Mouse (Mus musculus): ENCODE data around the gene Lrrc8c.

Gene Lrrc8c

DNA sequence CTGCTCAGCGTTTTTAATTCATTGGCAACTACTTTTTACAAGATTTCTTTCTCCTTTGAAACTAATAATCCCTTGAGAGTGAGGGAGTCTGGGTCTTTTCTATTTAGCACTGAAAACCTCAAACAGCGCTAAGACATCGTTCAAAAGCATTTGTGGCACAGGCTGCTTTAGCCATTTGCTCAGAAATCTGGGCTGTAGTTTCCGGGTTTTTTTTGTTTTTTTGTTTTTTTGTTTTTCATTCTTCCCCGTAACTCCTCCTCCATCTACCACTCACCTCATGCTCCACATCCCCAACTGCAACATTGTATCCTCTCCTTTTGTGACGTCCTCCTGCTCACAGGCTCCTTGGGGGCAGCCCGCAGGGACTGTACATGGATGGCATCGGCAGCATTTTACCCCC, 124.1 kb downstream of the Lrrc8c start:
- TF ChIP-seq NANOG (IDR thresholded peaks at IDR 0.05; ENCODE audit: borderline replicate concordance, low read length): no peak
- TF ChIP-seq POU5F1 (IDR thresholded peaks at IDR 0.05; ENCODE audit: borderline replicate concordance, low read length): no peak
- TF ChIP-seq CTCF (conservative IDR thresholded peaks at IDR 0.05; ENCODE audit: low read length): no peak
- H3K4me1 ChIP-seq (replicated peaks; ENCODE audit: low read depth, low read length): peaks cover 17% of the 10 kb centered on the region
- H3K4me3 ChIP-seq (replicated peaks; ENCODE audit: low read length): no peak overlapping the region
- no peaks in the 10 kb centered on the region for H3K36me3 ChIP-seq (ENCODE audit: insufficient read depth, low read length)
- H3K27me3 ChIP-seq (ENCODE audit: insufficient read depth, low read length): peaks cover 6% of the 10 kb centered on the region; the same call in 1 of the 2 replicates
- H3K9me3 ChIP-seq (ENCODE audit: low read length): peaks cover 13% of the 10 kb centered on the region

DNA sequence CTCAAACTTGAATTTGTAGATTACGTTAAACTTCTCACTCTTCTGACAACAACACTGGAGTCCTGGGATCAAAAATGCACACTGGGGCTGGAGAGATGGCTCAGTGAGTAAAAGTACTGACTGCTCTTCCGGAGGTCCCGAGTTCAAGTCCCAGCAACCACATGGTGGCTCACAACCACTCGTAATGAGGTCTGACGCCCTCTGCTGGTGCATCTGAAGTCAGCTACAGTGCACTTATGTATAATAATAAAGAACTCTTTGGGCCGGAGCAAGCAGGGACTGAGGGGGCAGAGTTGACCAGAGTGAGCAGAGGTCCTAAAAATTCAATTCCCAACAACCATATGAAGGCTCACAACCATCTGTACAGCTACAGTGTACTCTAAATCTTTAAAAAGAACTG, 125.0 kb downstream of the Lrrc8c start:
- H3K36me3 ChIP-seq (ENCODE audit: insufficient read depth, low read length): no peaks in the 10 kb centered on the region
- H3K4me3 ChIP-seq (replicated peaks; ENCODE audit: low read length): no peak overlapping the region
- peaks cover 13% of the 10 kb centered on the region for H3K9me3 ChIP-seq (ENCODE audit: low read length)
- no peak for TF ChIP-seq POU5F1 (IDR thresholded peaks at IDR 0.05; ENCODE audit: borderline replicate concordance, low read length)
- no peak for TF ChIP-seq NANOG (IDR thresholded peaks at IDR 0.05; ENCODE audit: borderline replicate concordance, low read length)
- no peak for TF ChIP-seq CTCF (conservative IDR thresholded peaks at IDR 0.05; ENCODE audit: low read length)
- peaks cover 6% of the 10 kb centered on the region; the same call in 1 of the 2 replicates for H3K27me3 ChIP-seq (ENCODE audit: insufficient read depth, low read length)
- peaks cover 26% of the 10 kb centered on the region for H3K4me1 ChIP-seq (replicated peaks; ENCODE audit: low read depth, low read length)

DNA sequence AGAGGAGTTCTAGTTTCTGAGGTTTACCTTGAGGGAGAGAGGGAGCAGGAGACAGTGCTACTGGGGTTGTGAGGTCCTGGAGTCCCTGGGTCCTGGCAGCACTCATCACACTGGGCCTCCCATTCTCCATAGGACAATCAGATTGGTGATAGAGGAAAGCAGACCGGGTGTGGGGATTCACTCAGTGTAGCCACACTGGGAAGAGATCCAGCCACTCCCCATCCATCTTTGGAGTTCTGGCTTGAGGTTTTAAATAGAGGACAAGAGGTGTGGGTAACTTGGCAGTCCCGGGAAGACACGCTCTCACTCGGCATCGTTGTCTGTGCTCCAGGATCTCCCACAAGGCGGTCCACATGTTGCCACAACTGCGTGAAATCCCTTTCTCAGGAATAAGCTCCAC, 127.9 kb downstream of the Lrrc8c start:
- Histone ChIP-seq H3K4me1 (replicated peaks; ENCODE audit: low read depth, low read length) (peaks cover 41% of the 10 kb centered on the region), H3K9me3 (ENCODE audit: low read length) (no peaks in the 10 kb centered on the region), H3K4me3 (replicated peaks; ENCODE audit: low read length) (no peak overlapping the region), H3K36me3 (ENCODE audit: insufficient read depth, low read length) (no peaks in the 10 kb centered on the region), H3K27me3 (ENCODE audit: insufficient read depth, low read length) (peaks cover 6% of the 10 kb centered on the region; the same call in 1 of the 2 replicates)
- no peak for TF ChIP-seq POU5F1 (IDR thresholded peaks at IDR 0.05; ENCODE audit: borderline replicate concordance, low read length)
- TF ChIP-seq CTCF (conservative IDR thresholded peaks at IDR 0.05; ENCODE audit: low read length): no peak
- TF ChIP-seq NANOG (IDR thresholded peaks at IDR 0.05; ENCODE audit: borderline replicate concordance, low read length): no peak

DNA sequence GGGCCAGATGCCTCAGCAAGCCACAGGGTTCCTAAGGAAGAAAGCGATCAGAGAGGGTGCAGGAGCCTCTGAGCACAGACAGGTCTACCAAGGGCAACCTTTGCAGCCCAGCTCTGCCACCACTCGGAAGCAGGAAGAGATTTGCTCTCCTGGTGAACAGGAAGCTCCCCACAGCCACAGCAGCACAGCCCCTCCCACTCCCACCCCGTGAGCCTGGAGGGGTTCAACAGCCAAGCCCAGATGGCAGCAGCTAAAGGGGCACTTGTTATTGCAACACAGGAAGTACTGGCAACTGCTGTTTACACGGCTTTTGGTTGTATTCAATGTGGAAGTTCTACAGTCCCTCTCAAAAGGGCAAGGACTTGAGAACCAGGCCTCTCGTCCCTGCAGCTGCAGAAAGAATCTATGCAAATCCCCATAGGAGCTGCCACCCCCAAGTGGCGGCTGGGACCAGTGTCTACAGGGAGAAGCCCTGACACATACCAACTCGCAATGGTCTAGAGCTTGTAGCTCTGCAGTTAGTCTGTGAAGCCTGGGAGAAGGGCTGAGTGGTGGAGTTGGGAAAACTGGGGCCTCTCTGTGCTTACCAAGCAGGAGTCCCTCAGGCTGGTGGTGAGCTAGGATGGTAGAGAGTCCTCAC, 129.6 kb downstream of the Lrrc8c start:
- Histone ChIP-seq H3K4me1 (replicated peaks; ENCODE audit: low read depth, low read length) (peaks cover 26% of the 10 kb centered on the region), H3K4me3 (replicated peaks; ENCODE audit: low read length) (no peak overlapping the region), H3K36me3 (ENCODE audit: insufficient read depth, low read length) (no peaks in the 10 kb centered on the region), H3K9me3 (ENCODE audit: low read length) (no peaks in the 10 kb centered on the region), H3K27me3 (ENCODE audit: insufficient read depth, low read length) (peaks cover 6% of the 10 kb centered on the region; the same call in 1 of the 2 replicates)
- no peak for TF ChIP-seq NANOG (IDR thresholded peaks at IDR 0.05; ENCODE audit: borderline replicate concordance, low read length)

DNA sequence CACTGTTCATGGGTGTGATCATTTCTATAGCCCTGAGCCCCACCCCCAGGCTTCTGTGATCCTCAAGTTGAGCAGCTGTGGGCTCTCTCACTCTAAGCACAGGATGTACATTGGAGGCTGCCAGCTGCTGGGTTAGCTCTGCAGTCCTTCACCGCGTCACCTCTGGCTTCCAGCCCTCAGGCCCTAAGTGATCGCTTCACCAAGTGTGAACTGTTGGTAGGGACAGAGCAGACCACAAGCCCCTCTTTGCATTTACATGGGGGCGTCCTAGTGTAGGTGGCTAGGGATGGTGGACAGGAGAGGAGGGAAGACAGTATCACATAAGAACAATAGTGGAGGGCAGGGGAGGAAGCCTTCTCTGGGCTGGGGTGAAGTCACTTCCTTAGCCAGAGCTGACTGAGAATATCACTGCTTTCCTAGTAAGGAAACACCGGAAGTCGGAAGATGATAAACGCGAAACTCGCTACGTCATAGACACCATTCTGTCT, 130.4 kb downstream of the Lrrc8c start:
- TF ChIP-seq POU5F1 (IDR thresholded peaks at IDR 0.05; ENCODE audit: borderline replicate concordance, low read length) (no peak), CTCF (conservative IDR thresholded peaks at IDR 0.05; ENCODE audit: low read length) (no peak), NANOG (IDR thresholded peaks at IDR 0.05; ENCODE audit: borderline replicate concordance, low read length) (no peak)
- H3K27me3 ChIP-seq (ENCODE audit: insufficient read depth, low read length): peaks cover 6% of the 10 kb centered on the region; the same call in 1 of the 2 replicates
- no peaks in the 10 kb centered on the region for H3K36me3 ChIP-seq (ENCODE audit: insufficient read depth, low read length)

DNA sequence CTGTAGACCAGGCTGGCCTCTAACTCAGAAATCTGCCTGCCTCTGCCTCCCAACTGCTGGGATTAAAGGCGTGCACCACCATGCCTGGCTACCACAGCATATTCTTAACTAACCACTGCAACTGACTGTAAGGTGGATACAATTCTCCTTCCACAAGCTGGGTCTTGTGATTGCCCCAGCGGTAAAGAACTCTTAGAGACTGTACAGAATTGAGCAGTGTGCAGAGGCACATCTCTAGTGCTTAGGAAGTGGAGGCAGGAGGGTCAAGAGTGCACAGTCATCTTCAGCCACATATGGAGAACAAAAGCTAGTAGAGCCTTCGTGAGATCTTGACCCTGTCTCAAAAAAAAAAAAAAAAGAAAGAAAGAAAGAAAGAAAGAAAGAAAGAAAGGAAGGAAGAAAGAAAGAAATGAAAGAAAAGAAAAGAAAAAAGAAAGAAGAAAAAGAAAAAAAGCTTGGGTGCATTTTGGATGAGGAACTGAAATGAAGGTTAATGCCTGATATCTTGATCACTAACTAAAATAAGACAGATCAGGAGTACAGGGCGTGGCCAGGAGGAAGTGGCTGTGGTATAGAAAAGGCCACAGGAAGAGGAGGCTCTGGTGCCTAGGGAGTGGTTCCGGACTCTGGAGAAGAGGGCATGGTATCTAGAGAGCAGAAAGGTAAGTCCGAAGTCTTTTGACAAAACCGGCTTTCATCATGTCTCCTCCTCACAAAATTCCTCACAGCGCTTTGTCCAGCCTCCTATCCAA, 131.7 kb downstream of the Lrrc8c start:
- no peaks in the 10 kb centered on the region for H3K36me3 ChIP-seq (ENCODE audit: insufficient read depth, low read length)
- peak overlapping the region; percentile 51 for H3K4me3 ChIP-seq (replicated peaks; ENCODE audit: low read length)
- no peak for TF ChIP-seq POU5F1 (IDR thresholded peaks at IDR 0.05; ENCODE audit: borderline replicate concordance, low read length)
- TF ChIP-seq CTCF (conservative IDR thresholded peaks at IDR 0.05; ENCODE audit: low read length): no peak
- TF ChIP-seq NANOG (IDR thresholded peaks at IDR 0.05; ENCODE audit: borderline replicate concordance, low read length): no peak

More for the DNA sequence above, 130.4 kb downstream of the Lrrc8c start:
- Histone ChIP-seq H3K9me3 (ENCODE audit: low read length) (no peaks in the 10 kb centered on the region), H3K4me3 (replicated peaks; ENCODE audit: low read length) (no peak overlapping the region), H3K4me1 (replicated peaks; ENCODE audit: low read depth, low read length) (peaks cover 31% of the 10 kb centered on the region)

DNA sequence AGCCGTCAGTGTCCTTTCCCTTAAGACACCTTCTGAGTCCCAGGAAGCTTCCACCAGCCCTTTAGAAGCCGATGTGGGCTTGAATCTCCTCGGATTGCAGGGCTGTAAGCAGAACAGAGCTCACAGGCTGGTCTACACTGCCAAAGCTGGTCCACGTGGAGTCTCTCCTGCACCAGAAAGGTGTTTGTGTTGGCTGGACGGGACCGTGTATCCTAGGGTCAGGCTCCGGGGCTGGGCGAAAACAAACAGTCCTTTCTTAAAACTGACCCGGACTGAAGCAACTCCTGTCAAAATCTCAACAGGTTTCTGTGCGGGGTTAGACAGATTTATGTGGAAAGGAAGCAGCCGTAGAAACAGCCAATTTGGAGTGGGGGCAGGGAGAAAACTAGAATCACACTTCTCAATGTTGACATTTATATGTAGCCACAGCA, 132.4 kb downstream of the Lrrc8c start:
- TF ChIP-seq CTCF (conservative IDR thresholded peaks at IDR 0.05; ENCODE audit: low read length): no peak
- TF ChIP-seq POU5F1 (IDR thresholded peaks at IDR 0.05; ENCODE audit: borderline replicate concordance, low read length): no peak
- TF ChIP-seq NANOG (IDR thresholded peaks at IDR 0.05; ENCODE audit: borderline replicate concordance, low read length): no peak
- no peaks in the 10 kb centered on the region for H3K36me3 ChIP-seq (ENCODE audit: insufficient read depth, low read length)
- H3K4me3 ChIP-seq (replicated peaks; ENCODE audit: low read length): peak overlapping the region; percentile 51
- peaks cover 37% of the 10 kb centered on the region for H3K4me1 ChIP-seq (replicated peaks; ENCODE audit: low read depth, low read length)
- H3K27me3 ChIP-seq (ENCODE audit: insufficient read depth, low read length): peaks cover 3% of the 10 kb centered on the region; the same call in 1 of the 2 replicates
- no peaks in the 10 kb centered on the region for H3K9me3 ChIP-seq (ENCODE audit: low read length)

More for the DNA sequence above, 131.7 kb downstream of the Lrrc8c start:
- Histone ChIP-seq H3K27me3 (ENCODE audit: insufficient read depth, low read length) (peaks cover 6% of the 10 kb centered on the region; the same call in 1 of the 2 replicates), H3K4me1 (replicated peaks; ENCODE audit: low read depth, low read length) (peaks cover 37% of the 10 kb centered on the region), H3K9me3 (ENCODE audit: low read length) (no peaks in the 10 kb centered on the region)

DNA sequence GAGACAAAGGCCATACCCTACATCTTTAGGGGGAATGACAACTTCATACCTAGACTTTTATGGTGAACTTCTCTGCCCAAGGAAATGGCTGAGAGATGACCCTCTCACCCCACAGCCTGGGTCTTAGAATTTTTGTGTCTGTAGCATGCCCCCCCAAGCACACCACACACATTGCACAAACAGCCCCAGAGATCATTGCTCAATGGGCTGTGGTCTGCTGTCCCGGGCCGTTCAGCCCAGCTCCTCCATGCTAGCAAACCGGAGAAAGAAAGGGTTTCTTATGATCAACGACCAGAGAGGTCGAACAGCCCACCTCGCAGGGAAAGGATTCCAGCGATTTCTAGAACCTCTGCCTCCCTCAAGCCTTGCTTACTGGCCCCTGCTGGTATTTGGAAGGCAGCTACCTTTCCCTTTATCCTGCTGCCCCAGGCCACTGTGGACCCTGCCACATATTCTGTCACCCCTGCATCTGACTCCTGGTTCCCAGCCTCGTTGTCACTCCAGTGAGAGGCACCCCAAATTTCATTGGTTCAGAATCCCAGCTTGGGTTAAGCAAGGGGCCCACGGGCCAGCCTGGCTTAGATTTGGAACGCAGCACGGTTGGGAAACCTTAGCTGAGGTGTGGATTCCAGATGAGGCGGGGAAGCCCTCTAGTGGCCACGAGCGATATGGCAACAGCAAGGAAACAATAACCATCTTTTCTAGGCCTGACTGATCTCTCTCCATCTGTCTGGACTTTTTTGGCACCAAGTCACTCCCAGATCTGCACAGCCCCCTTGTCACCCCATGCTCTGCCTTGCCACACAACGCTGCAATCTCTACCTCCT, 135.3 kb downstream of the Lrrc8c start:
- no peak for TF ChIP-seq POU5F1 (IDR thresholded peaks at IDR 0.05; ENCODE audit: borderline replicate concordance, low read length)
- TF ChIP-seq CTCF (conservative IDR thresholded peaks at IDR 0.05; ENCODE audit: low read length): peak; percentile 95

More for the DNA sequence above, 135.3 kb downstream of the Lrrc8c start:
- Histone ChIP-seq H3K27me3 (ENCODE audit: insufficient read depth, low read length) (no peaks in the 10 kb centered on the region), H3K4me3 (replicated peaks; ENCODE audit: low read length) (no peak overlapping the region), H3K4me1 (replicated peaks; ENCODE audit: low read depth, low read length) (peaks cover 24% of the 10 kb centered on the region), H3K36me3 (ENCODE audit: insufficient read depth, low read length) (no peaks in the 10 kb centered on the region), H3K9me3 (ENCODE audit: low read length) (no peaks in the 10 kb centered on the region)

All from E14TG2a.4 (cell line).